Mouse (Mus musculus) right cerebral cortex, adult 2 months (tissue): ENCODE data around the gene Rab31.

Experiments used
- DNase-seq, 2 experiments: peaks; one replicate each; pipeline ENCODE4 v3.0.0; 2021 to 2022; ENCODE audit warnings: low spot score in 2 of 2

Gene Rab31

GRCm38 (mm10) chr17:65783182-65784161 lies 10.9 kb upstream of the Rab31 start:
- peak; percentile 57 to 65 for DNase-seq

DNA sequence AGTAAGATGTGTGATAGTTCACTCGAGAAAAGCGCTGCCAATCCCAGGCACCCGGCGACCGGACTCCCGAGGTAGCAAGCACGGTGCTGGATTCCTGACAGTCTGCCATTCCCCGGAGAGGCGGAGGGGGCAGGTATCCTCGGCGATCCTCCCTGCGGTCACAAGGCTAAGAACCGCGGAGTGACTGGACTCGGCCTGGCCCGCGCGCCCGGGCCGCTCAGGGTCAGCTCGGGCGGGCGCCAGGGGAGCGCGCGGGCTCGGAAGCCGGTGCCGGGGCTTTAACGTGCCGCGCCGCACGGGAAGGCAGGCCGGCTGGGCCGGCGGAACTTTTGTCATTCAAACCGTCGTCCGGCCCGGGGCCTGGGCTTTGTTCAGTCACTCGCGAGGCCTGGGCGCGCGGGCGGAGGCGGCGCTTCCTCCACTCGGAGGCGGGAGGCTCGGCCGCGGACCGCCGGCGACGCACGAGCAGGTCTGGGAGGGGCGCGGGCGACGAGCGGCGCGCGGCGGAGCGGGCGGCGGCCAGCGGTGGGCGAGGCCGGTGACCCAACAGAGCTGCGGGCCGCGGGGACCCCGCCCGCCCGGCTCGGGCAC lies 10.1 kb upstream of the Rab31 start, which contains the start of gene Ppp4r1:
Ppp4r1 (plus strand) TSS at position 23 of the 591 bp plus-strand sequence.
- DNase-seq: peak; percentile 64 to 78

DNA sequence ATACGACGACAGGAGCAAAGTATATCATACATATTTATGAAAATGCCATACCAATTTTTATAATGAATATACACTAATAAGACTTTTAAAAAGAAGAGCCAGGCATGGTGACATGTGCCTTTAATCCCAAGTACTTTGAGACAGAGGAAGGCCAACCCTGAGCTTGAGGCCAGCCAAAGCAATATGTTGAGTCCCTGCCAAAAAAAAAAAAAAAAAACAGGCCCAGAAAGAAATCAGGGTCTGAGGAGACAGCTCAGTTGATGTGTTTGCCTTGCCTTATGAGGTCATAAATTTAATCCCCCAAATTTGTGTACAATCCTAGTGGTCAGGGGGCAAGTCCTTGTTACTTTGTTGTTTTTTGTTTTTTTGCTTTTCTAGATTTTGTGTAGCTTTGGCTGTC lies 8.4 kb upstream of the Rab31 start:
- DNase-seq: no peak

- DNase-seq: no peak
These were observed 4.9 kb upstream of the Rab31 start for GRCm38 (mm10) chr17:65777461-65777860.

GRCm38 (mm10) chr17:65776228-65776627 lies 3.7 kb upstream of the Rab31 start:
- no peak for DNase-seq

- no peak for DNase-seq
These were observed 1.9 kb upstream of the Rab31 start for GRCm38 (mm10) chr17:65774439-65774838.

DNA sequence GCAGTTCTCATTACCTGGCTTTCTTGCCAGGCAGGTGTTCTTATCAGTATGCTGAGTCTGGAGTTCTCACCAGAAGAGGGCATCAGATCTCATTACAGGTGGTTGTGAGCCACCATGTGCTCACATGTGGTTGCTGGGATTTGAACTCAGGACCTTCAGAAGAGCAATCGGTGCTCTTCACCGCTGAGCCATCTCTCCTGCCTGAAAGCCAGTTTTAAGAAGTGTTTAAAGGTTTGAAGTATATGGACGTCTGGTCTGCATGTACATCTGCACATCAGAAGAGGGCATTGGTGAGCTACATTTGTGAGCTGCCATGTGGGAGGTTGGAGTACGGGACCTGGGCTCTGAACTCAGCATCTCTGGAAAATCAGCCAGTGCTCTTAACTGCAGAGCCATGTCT lies 1.1 kb upstream of the Rab31 start:
- no peak for DNase-seq

- no peak for DNase-seq
These were observed 1.3 kb downstream of the Rab31 start for GRCm38 (mm10) chr17:65770982-65771915.

- DNase-seq: peak; percentile 54
These were observed 4.1 kb downstream of the Rab31 start for GRCm38 (mm10) chr17:65768486-65768885.

DNA sequence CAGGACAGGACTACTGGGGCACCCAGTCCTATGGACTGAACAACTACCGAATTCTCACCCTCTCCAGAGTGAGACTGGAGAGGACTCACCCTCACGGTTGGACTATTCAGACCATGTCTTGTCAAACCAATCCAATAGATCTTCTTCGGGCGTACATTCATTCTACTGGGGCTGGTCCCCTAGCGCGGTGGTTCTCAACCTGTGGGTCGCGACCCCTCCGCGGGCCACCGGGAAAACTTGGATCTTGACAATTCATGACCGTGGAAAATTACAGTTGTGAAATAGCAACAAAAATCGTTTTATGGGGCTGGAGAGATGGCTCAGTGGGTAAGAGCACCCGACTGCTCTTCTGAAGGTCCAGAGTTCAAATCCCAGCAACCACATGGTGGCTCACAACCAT lies 9.3 kb downstream of the Rab31 start:
- no peak for DNase-seq

DNA sequence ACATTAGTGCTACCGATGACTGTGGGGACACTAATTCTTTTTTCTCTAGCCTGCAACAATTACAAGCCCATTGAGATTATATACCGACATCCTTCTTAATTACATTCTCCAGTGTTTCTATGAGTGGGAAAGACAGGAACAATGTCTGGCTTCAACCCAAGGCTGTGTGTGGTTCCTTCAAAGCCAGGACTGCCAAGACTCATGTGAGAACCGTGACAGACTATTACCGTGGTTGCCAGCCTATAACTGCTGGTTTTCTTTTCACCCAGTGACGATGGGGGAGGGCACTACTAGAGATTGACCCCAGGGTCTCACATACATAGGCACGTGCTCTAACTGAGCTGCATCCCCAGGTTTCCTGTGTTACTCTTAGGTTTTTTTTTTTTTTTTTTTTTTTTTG lies 15.4 kb downstream of the Rab31 start:
- no peak for DNase-seq

GRCm38 (mm10) chr17:65755857-65756256 lies 16.7 kb downstream of the Rab31 start:
- no peak for DNase-seq

- no peak for DNase-seq
These were observed 19.4 kb downstream of the Rab31 start for GRCm38 (mm10) chr17:65753130-65753529.

DNA sequence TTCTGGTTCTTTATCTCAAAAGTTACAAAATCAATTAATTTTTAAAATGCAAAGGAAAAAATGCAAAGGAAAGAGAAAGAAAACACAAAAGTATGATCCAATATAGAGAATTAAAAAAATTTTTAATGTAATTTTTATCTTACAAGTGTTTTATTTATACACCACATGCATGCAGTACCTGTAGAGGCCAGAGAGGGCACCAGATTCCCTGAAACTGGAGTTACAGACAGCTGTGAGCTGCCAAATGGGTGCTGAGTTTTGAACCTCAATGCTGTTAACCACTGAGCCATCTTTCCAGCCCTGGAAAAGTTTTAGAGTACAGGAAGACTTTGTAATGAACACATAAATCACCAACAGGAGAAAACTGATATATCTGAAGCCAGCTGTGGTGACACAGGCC lies 22.3 kb downstream of the Rab31 start:
- DNase-seq: no peak

- DNase-seq: no peak
These were observed 22.7 kb downstream of the Rab31 start for GRCm38 (mm10) chr17:65749803-65750202.

DNA sequence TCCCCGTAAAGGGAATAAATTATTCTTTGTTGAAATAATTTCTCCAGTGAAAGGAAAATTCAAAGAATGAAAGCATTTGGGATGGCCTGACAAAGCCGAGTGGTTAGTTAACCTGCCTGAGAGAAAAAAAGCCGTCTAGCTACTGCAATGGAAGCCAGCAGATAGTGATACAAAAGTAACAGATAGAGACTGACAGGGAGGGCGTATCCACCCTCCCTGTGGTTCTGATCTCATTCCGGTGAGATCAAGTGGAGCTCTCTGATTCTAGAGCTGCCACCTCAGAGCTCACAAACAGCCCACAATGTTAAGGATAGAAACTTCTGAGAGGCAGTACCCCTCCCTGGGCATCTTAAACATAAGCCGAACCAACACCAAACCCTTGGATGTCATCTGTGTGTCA lies 23.6 kb downstream of the Rab31 start:
- no peak for DNase-seq

DNA sequence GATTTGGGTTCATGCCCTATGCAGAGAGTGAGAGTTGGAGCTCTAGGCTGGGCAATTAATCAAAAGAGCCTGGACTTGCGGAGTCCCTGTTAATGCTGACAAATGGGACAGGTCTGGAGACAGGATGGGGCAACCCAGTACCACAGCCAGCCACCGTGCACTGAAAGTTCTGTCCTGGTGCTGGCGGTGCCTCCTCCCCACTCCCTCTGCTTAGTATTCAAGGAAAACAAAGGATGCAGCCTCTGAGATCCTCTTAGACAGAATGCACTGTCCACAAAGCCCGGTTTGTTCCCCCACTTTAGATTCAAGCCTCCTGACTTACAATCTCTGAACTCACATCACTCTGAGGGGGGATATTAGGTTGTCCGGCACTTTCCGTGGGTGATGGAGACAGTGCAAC lies 26.2 kb downstream of the Rab31 start:
- no peak for DNase-seq

GRCm38 (mm10) chr17:65743664-65744330 lies 28.8 kb downstream of the Rab31 start:
- no peak for DNase-seq

- DNase-seq: no peak
These were observed 29.6 kb downstream of the Rab31 start for GRCm38 (mm10) chr17:65742969-65743368.

DNA sequence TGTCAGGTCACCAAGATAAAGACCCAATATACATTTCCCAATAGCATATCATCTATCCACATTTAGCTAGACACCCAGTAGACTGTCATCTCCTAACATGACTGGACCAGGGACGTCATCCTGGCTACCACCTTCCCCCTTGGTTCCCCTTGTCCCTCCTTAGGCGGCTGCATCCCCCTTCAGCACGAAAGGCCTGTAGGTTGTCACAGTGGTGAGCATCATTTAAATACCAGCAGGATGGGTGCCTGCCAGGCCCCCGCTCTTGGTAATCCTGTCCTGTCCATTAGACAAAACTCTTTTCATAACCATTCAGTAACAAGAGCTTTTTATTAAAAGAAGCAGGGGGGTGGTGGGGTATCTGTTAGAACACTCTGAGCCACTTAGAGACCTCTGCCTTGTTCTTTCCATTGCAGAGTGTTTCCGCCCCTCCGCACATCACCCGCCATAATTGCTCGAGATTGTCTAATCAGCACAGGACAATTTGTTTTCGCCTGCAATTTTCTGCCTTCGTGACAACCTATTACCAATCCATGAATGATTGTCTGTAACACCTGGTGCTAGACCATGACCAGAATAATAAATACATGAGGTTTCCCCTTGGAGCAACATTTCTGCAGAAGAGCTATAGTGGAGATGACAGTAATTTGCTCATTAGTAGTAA lies 30.2 kb downstream of the Rab31 start:
- DNase-seq: no peak

- DNase-seq: no peak
These were observed 31.0 kb downstream of the Rab31 start for GRCm38 (mm10) chr17:65741565-65741964.
